Mouse (Mus musculus): ENCODE results near the gene Itsn1.

DNA sequence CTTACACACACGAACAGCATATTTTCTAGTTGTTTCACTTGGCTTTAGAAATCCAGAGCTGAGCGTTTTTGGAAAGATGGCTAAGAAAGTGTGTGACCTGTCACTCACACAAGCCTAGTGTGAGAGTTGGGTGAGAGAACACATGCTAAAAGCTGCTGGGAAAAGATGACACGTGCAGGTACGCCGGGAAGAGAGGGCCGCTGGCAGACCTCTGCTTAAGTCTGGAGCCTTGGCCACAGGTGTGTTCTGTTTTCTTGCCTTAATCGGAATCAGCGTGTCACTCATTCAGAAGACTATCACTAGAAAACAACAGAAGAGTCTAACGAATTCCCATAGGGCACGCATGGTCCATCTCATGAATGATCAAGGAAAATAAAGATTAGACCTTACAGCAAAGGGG lies 50.5 kb downstream of the Itsn1 start:
- TF ChIP-seq CTCF (IDR thresholded peaks at IDR 0.05; ENCODE audit: borderline replicate concordance, control insufficient read depth, extremely low read depth, insufficient read depth, low read length, poor library complexity): no peak
- TF ChIP-seq POLR2A (IDR thresholded peaks at IDR 0.05; ENCODE audit: control insufficient read depth, extremely low read depth, insufficient read depth, low read length, poor library complexity): no peak
